Mouse (Mus musculus) stomach, postnatal 0 days (tissue): ENCODE results near the gene 4933427D14Rik.

ENCODE experiments used
- CTCF ChIP-seq: IDR thresholded peaks from 2 replicates; pipeline ENCODE4 v1.5.1; 2016; ENCODE audit warnings: antibody characterized with exemption, low read depth, mild to moderate bottlenecking, moderate library complexity
- EP300 ChIP-seq: optimal IDR thresholded peaks from 2 replicates; pipeline ENCODE3; 2016; ENCODE audit warnings: antibody characterized with exemption

- TF ChIP-seq CTCF (0 out of 2 replicates have a peak, but pooled peaks have one; percentile 18), EP300 (no peak)
Measured at GRCm38 (mm10) chr11:72240062-72240860, 33.0 kb upstream of the 4933427D14Rik start.
